Mouse (Mus musculus) brain, adult 10 weeks (tissue): ENCODE results near the gene Rgr. TPM values are rescaled to one million over a fixed set of nuclear protein-coding genes. Genes with fewer than 3 reads are reported as not detected.

Experiments
- polyA plus RNA-seq: library from polyadenylated mRNA; stranded (reverse); fragments of 350-450 nt; fragmentation: Illumina TruSeq; extraction: RNeasy Lipid Tissue Mini Kit (QIAGEN cat#74804); gene quantifications from one replicate; pipeline ENCODE4 v1.2.3, GENCODE M21; 2015; ENCODE audit warnings: low read depth, low replicate concordance

Rgr gene
- not detected for polyA plus RNA-seq

GRCm38 (mm10) chr14:37048914-37049410, at the start of gene Rgr:
Gene Rgr, minus strand, starts transcription at chr14:37048964.

GRCm38 (mm10) chr14:37097956-37098530, 49.3 kb upstream of the Rgr start, which contains the start of gene Cdhr1:
Gene Cdhr1, minus strand, starts transcription at chr14:37098347.

GRCm38 (mm10) chr14:37067629-37068028, 18.9 kb upstream of the Rgr start, which contains the start of gene Lrit2:
Gene Lrit2, plus strand, starts transcription at chr14:37067929.

Other genes starting within 250 kb of the Rgr start
- gene Ccser2, start 80.2 kb downstream of the Rgr start, polyA plus RNA-seq = 55.8 TPM
- gene Lrit1, start 5.9 kb upstream of the Rgr start, polyA plus RNA-seq = not detected
- not detected for gene Lrit2, start 19.0 kb upstream of the Rgr start, polyA plus RNA-seq
- 4.1 TPM for gene Cdhr1, start 49.4 kb upstream of the Rgr start, polyA plus RNA-seq
- 1.4 TPM for gene 2610528A11Rik, start 65.1 kb upstream of the Rgr start, polyA plus RNA-seq
- gene Ghitm, start 86.3 kb upstream of the Rgr start, polyA plus RNA-seq = 673 TPM